Mouse (Mus musculus) ES-Bruce4 (cell line): ENCODE results near the gene Nars2. TPM values are rescaled to one million over a fixed set of nuclear protein-coding genes. Genes with fewer than 3 reads are reported as not detected.

Source experiments
- H3K27ac ChIP-seq: 2 replicates; pipeline ENCODE4 v1.5.1; 2012; ENCODE audit warnings: low read length, inconsistent platforms; ENCODE audit not compliant: insufficient read depth
- H3K27me3 ChIP-seq: 2 replicates; pipeline ENCODE4 v1.6.1; 2012; ENCODE audit warnings: mild to moderate bottlenecking, low read length, inconsistent platforms; ENCODE audit not compliant: control insufficient read depth, poor library complexity, insufficient read depth, severe bottlenecking
- H3K36me3 ChIP-seq: 2 replicates; pipeline ENCODE4 v1.6.1; 2012; ENCODE audit warnings: inconsistent platforms, mild to moderate bottlenecking, low read length, moderate library complexity; ENCODE audit not compliant: control insufficient read depth, poor library complexity, insufficient read depth, severe bottlenecking
- H3K4me1 ChIP-seq: one replicate; pipeline ENCODE4 v1.8.1; 2011; ENCODE audit warnings: low read length; ENCODE audit not compliant: control insufficient read depth, insufficient read depth
- H3K4me3 ChIP-seq: 2 replicates; pipeline ENCODE4 v1.5.1; 2011; ENCODE audit warnings: low read depth, mild to moderate bottlenecking, low read length
- H3K9ac ChIP-seq: 2 replicates; pipeline ENCODE4 v1.6.1; 2012; ENCODE audit warnings: low read depth, mild to moderate bottlenecking, inconsistent platforms; ENCODE audit not compliant: poor library complexity, severe bottlenecking
- H3K9me3 ChIP-seq: replicated peaks from 2 replicates; pipeline ENCODE4 v1.6.1; 2012; ENCODE audit warnings: mild to moderate bottlenecking, low read length, inconsistent platforms; ENCODE audit not compliant: control insufficient read depth, poor library complexity, insufficient read depth, severe bottlenecking
- CTCF ChIP-seq: IDR thresholded peaks from one replicate; pipeline ENCODE4 v1.8.1; 2011; ENCODE audit warnings: low read depth, low read length
- EP300 ChIP-seq: IDR thresholded peaks from 2 replicates; pipeline ENCODE4 v1.6.1; 2011; ENCODE audit warnings: low read depth, low read length; ENCODE audit not compliant: insufficient read depth
- POLR2A ChIP-seq: IDR thresholded peaks from one replicate; pipeline ENCODE4 v1.8.1; 2011; ENCODE audit warnings: low read length; ENCODE audit not compliant: insufficient read depth
- polyA plus RNA-seq: library from polyadenylated mRNA; stranded (reverse); fragments of >200 nt; gene quantifications from 2 replicates; pipeline ENCODE4 v1.2.4, GENCODE M21; 2011; ENCODE audit warnings: low read depth; ENCODE audit not compliant: missing spikeins, insufficient read depth, insufficient read length

The Nars2 gene
- polyA plus RNA-seq, 1 experiment: 22.5 TPM

DNA sequence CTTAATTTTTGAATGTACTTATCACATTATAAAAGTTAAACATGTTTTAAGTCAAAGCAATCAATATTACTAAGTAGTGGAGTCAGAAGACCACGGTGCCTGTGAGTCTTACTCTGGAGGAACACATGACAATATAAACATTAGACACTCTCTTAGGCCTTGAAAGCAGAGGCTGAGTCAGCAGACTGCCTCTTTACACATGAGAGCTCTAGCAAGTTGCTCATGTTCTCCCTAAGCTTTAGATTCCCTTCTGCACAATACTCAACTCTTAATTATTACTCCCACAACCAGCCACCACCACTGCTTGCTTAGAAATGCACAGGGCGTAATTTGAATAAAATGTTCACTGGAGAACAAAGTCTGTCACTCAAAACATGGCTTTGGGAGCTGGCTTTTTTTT, 81.1 kb downstream of the Nars2 start:
- Histone ChIP-seq H3K27me3 (no peaks in the 10 kb centered on the region), H3K36me3 (no peaks in the 10 kb centered on the region; the same call in 1 of the 2 replicates), H3K27ac (no peak overlapping the region), H3K4me3 (no peak overlapping the region), H3K9ac (no peak overlapping the region), H3K9me3 (no peaks in the 10 kb centered on the region), H3K4me1 (no peaks in the 10 kb centered on the region)
- TF ChIP-seq EP300 (no peak), CTCF (no peak), POLR2A (no peak)

DNA sequence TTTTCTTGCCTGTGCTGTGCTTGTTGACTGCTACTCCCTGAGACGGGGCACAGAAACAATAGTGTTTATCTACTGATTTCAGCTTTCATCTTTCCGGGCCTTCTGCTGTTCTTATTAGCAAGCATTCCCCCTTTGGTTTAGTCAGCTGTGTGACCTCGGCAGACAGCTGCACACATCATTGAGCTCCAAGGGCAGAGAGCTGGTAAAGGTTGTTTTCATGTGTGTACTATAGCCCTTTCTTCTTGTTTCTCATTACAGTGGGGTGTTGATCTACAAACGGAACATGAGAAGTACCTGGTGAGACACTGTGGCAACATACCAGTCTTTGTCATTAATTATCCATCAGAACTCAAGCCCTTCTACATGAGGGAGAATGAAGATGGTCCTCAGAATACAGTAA, 88.3 kb downstream of the Nars2 start:
- no peaks in the 10 kb centered on the region for H3K27me3 ChIP-seq
- no peak overlapping the region for H3K27ac ChIP-seq
- H3K36me3 ChIP-seq: peaks cover 3% of the 10 kb centered on the region; the same call in 1 of the 2 replicates
- H3K9me3 ChIP-seq: no peaks in the 10 kb centered on the region
- H3K9ac ChIP-seq: no peak overlapping the region
- peaks cover 2% of the 10 kb centered on the region for H3K4me1 ChIP-seq
- TF ChIP-seq POLR2A: no peak
- TF ChIP-seq CTCF: no peak
- TF ChIP-seq EP300: no peak
- no peak overlapping the region for H3K4me3 ChIP-seq

DNA sequence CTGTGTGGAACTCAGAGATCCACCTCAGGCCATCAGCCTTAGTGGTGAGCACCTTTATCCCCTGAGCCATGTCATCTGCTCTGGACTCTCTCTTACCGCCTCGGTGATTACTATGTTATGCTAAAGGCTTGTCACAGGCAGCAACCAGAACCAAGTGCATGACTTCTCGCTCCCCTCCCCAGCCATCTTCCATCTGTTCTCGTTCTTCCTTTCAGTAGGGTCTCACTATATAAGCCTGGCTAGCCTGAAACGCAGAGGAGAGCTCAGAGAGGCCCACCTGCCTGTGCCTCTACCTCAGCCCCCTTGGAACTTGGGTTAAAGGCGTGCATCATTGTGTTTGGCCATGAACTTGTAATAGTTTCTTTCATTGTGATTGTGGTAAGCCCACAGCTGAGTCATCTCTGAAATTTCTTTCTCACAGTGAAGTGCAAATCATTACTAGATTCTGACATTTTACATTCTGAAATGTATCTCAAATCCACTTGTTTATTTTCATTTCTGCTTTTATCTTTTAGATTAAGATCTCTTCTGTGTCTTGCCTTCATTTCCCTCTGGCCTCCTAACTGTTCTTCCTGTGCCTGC, 90.7 kb downstream of the Nars2 start:
- Histone ChIP-seq H3K4me3 (no peak overlapping the region), H3K4me1 (peaks cover 2% of the 10 kb centered on the region), H3K27me3 (no peaks in the 10 kb centered on the region), H3K27ac (no peak overlapping the region), H3K9ac (no peak overlapping the region), H3K9me3 (no peaks in the 10 kb centered on the region), H3K36me3 (0 out of 2 replicates have a peak, but pooled peaks cover 3% of the 10 kb centered on the region)
- no peak for TF ChIP-seq POLR2A
- no peak for TF ChIP-seq CTCF
- TF ChIP-seq EP300: no peak

GRCm38 (mm10) chr7:97042981-97043380, 91.7 kb downstream of the Nars2 start:
- Histone ChIP-seq H3K9ac (no peak overlapping the region), H3K27ac (no peak overlapping the region), H3K9me3 (no peaks in the 10 kb centered on the region), H3K4me1 (peaks cover 2% of the 10 kb centered on the region), H3K27me3 (no peaks in the 10 kb centered on the region), H3K36me3 (0 out of 2 replicates have a peak, but pooled peaks cover 3% of the 10 kb centered on the region), H3K4me3 (no peak overlapping the region)
- TF ChIP-seq EP300 (peak; percentile 76), CTCF (no peak), POLR2A (no peak)

- no peak for TF ChIP-seq CTCF
- no peak for TF ChIP-seq EP300
- TF ChIP-seq POLR2A: no peak
- H3K27me3 ChIP-seq: no peaks in the 10 kb centered on the region
- H3K36me3 ChIP-seq: peaks cover 7% of the 10 kb centered on the region; the same call in 1 of the 2 replicates
- no peaks in the 10 kb centered on the region for H3K4me1 ChIP-seq
- H3K27ac ChIP-seq: no peak overlapping the region
- no peak overlapping the region for H3K9ac ChIP-seq
- no peak overlapping the region for H3K4me3 ChIP-seq
- no peaks in the 10 kb centered on the region for H3K9me3 ChIP-seq
Measured at GRCm38 (mm10) chr7:97060966-97061365, 109.7 kb downstream of the Nars2 start.

DNA sequence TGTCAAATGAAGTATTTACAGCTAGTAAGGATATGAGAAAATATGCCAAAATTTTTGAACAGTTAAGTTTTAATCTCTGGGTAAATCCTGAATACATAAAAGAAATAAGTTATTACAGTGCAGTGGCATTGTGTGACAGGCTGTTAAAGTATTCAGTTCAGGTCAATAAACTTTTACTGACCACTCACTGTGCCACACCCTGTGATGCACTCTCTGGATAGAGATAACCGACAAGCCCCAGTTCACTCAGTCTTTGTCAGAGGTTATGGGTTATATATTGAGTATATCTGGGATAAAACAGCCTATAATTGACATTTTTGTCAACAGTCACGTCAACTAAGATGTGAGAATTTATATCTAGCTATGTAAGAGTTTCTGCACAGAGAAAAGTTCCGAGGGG, 120.2 kb downstream of the Nars2 start:
- TF ChIP-seq POLR2A: no peak
- TF ChIP-seq CTCF: no peak
- no peak for TF ChIP-seq EP300
- Histone ChIP-seq H3K9me3 (no peaks in the 10 kb centered on the region), H3K27ac (no peak overlapping the region), H3K27me3 (no peaks in the 10 kb centered on the region), H3K36me3 (no peaks in the 10 kb centered on the region), H3K4me1 (no peaks in the 10 kb centered on the region), H3K9ac (no peak overlapping the region), H3K4me3 (no peak overlapping the region)
